Mouse (Mus musculus): ENCODE data around the gene Dbh. TPM values are rescaled to one million over a fixed set of nuclear protein-coding genes. Genes with fewer than 3 reads are reported as not detected.

The Dbh gene
- polyA plus RNA-seq, 1 experiment from 2014 or later = 0.08 TPM

GRCm38 (mm10) chr2:27215537-27215936, 50.5 kb downstream of the Dbh start:
- no peak for DNase-seq (ENCODE audit: low spot score)

GRCm38 (mm10) chr2:27218121-27218544, 53.1 kb downstream of the Dbh start:
- DNase-seq (ENCODE audit: low spot score) = no peak

GRCm38 (mm10) chr2:27218569-27218968, 53.5 kb downstream of the Dbh start:
- DNase-seq (ENCODE audit: low spot score) = no peak

- DNase-seq (ENCODE audit: low spot score) = no peak
These were observed 58.0 kb downstream of the Dbh start for GRCm38 (mm10) chr2:27223012-27223421.

GRCm38 (mm10) chr2:27226572-27226971, 61.5 kb downstream of the Dbh start:
- no peak for DNase-seq (ENCODE audit: low spot score)

- peak; percentile 41 for DNase-seq (ENCODE audit: low spot score)
These were observed 63.9 kb downstream of the Dbh start for GRCm38 (mm10) chr2:27228809-27229480.

- no peak for DNase-seq (ENCODE audit: low spot score)
These were observed 64.6 kb downstream of the Dbh start for GRCm38 (mm10) chr2:27229481-27230105.

GRCm38 (mm10) chr2:27232376-27232775, 67.3 kb downstream of the Dbh start:
- no peak for DNase-seq (ENCODE audit: low spot score)

Other genes with a start within 250 kb of the Dbh start
- gene Surf2, start 248.9 kb upstream of the Dbh start, polyA plus RNA-seq (2015; fragmentation: Nextera tagmentation; extraction: Ambion mirVana) = 46.7 and 48.3 TPM in 2 replicates
- gene Surf1, start 248.7 kb upstream of the Dbh start, polyA plus RNA-seq (2015; fragmentation: Nextera tagmentation; extraction: Ambion mirVana) = 76.9 and 78.2 TPM in 2 replicates
- gene Surf4, start 231.3 kb upstream of the Dbh start, polyA plus RNA-seq (2015; fragmentation: Nextera tagmentation; extraction: Ambion mirVana) = 168 and 172 TPM in 2 replicates
- 0.53 and 0.57 TPM in 2 replicates for gene Stkld1, start 231.2 kb upstream of the Dbh start, polyA plus RNA-seq (2015; fragmentation: Nextera tagmentation; extraction: Ambion mirVana)
- gene Rexo4, start 200.8 kb upstream of the Dbh start, polyA plus RNA-seq (2015; fragmentation: Nextera tagmentation; extraction: Ambion mirVana) = 55.9 and 56.2 TPM in 2 replicates
- gene Adamts13, start 191.8 kb upstream of the Dbh start, polyA plus RNA-seq (2015; fragmentation: Nextera tagmentation; extraction: Ambion mirVana) = 0.14 and 0.25 TPM in 2 replicates
- 33.4 and 37.3 TPM in 2 replicates for gene Cacfd1, start 155.3 kb upstream of the Dbh start, polyA plus RNA-seq (2015; fragmentation: Nextera tagmentation; extraction: Ambion mirVana)
- gene Slc2a6, start 137.2 kb upstream of the Dbh start, polyA plus RNA-seq (2015; fragmentation: Nextera tagmentation; extraction: Ambion mirVana) = 2.6 and 3.1 TPM in 2 replicates
- gene Mymk, start 93.1 kb upstream of the Dbh start, polyA plus RNA-seq (2015; fragmentation: Nextera tagmentation; extraction: Ambion mirVana) = 1.1 and 1.3 TPM in 2 replicates
- 2.0 and 2.1 TPM in 2 replicates for gene Adamtsl2, start 85.9 kb upstream of the Dbh start, polyA plus RNA-seq (2015; fragmentation: Nextera tagmentation; extraction: Ambion mirVana)
- gene Fam163b, start 22.7 kb upstream of the Dbh start, polyA plus RNA-seq (2015; fragmentation: Nextera tagmentation; extraction: Ambion mirVana) = 1.2 and 1.4 TPM in 2 replicates
- gene Sardh, start 83.1 kb downstream of the Dbh start, polyA plus RNA-seq (2015; fragmentation: Nextera tagmentation; extraction: Ambion mirVana) = 3.2 and 3.6 TPM in 2 replicates